Mouse (Mus musculus) thymus, adult 2 months (tissue): ENCODE measurements at regions not wholly inside any gene's neighbourhood (a gene's known extent, or its start where the extent isn't known, plus 50 kb on each side); places are given as distances from the start of the nearest gene placed in this dataset.

Experiments used
- CTCF ChIP-seq: fragments of 200-500 bp; IDR thresholded peaks from 2 replicates; pipeline ENCODE4 v1.5.1; 2012; ENCODE audit warnings: mild to moderate bottlenecking, control low read depth, low read length, moderate library complexity, borderline replicate concordance; ENCODE audit not compliant: control insufficient read depth, poor library complexity, insufficient read depth; ENCODE audit errors: extremely low read depth
- POLR2A ChIP-seq: fragments of 200-500 bp; IDR thresholded peaks from 2 replicates; pipeline ENCODE4 v1.6.1; 2012; ENCODE audit warnings: mild to moderate bottlenecking, low read length, control low read depth, moderate library complexity; ENCODE audit not compliant: control insufficient read depth, poor library complexity, insufficient read depth; ENCODE audit errors: extremely low read depth

GRCm38 (mm10) chr12:9235866-9236265 lies 206.1 kb downstream of the Ttc32 start:
- TF ChIP-seq CTCF (no peak), POLR2A (no peak)
